Mouse (Mus musculus) monocyte, adult 2 months (primary cell): Measurements from ENCODE around the gene Lats1.
A peak's percentile ranks its signal among the peaks of the same experiment; 100 is the strongest.
"Not testable (repeated sequence)": the region's sequence is repeated elsewhere in the genome, so short reads cannot be mapped to it uniquely, and the experiment has no call there.

ENCODE experiments used
- DNase-seq, 2 experiments: peaks; one replicate each; pipeline ENCODE4 v3.0.0; 2022; ENCODE audit warnings: low spot score in 2 of 2, low read depth in 1 of 2

Lats1 gene

DNA sequence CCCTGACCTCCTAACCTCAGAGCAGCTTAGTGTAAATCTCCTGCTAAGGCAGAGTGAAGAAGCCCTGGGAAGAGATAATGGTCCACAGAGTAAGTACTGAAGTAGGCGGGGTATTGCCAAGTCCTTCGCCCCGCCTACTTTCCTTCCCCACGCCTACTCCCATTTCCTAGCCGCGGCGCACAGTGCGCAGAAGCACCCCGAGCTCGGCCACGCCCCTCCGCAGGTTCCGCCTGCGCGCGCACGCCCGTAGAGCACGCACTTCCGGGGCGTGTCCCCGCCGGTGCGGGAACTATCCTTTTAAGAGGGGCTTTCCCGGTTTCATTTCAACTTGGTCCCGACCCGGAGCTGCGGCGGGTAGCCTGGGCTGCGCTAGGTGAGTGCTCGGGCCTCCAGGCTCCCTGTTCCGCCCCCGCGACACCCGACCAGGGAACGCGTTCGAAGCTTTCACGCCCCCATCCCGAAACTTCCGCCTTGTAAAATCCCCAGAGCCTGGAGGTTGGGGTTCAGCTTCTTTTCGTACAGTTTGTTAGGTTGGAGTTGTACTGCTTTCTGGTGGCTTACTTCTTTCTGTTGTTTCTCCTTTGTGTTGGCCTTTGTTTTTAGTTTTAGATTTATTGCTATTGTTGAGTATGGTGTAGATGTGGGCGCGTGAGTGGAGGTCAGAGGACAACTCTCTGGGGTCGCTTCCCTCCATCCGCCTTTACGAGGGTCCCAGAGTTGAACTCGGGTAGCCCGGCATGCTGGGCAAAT, 44.9 kb downstream of the Lats1 start, which contains the start of gene Katna1:
Katna1 (plus strand) TSS at position 250 of the 750 bp plus-strand sequence.
- DNase-seq, result peak; percentile 86 to 93

DNA sequence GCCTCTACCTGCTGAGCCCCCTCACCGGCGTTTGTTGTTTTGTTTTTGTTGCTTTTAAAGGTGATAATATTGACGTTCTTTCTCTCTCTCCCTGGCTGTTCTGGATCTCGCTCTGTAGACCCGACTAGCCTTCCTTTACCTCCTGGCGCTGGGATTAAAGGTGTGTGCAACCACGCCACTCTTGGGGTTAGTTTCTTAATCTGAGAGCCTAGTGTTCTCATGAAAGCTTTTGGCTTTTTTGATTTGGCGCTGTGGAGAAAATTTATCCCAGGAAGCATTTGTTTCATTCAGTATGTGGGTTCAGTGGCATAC, 45.4 kb downstream of the Lats1 start:
- DNase-seq, result no peak

DNA sequence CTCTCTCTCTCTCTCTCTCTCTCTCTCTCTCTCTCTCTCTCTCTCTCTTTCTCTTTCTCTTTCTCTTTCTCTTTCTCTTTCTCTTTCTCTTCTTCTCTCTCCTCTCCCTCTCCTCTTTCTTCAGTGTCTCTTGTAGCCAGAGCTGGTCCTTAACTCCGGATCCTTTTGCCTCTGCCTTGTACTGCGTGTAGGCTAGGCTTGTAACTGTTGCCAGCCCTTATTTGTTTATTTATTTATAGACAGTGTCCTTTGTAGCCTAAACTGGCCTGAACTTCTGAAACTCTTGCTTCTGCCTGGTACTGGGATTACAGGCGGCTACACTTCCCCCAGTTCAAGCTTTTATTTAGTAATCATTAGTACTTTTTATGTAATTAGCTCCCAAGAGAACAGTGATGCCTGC, 46.0 kb downstream of the Lats1 start:
- no peak for DNase-seq

DNA sequence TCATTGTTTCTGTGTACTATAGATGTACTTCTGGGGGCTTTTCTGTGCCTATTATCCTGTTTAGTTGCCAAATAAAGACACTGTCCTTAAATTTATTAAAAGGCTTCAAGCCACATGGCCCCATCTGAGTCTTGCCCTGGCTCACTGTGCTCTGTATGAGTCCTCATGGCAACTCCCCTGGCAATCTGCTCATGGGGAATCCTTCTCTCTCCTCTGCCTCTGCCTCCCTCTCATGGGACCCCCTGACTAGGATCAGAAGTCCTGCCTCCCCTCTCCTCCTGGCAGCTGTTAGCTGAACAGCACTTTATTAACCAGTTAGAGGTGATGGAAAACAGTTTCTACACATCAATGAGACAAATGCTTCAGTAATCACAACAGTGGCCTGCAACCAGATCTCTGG, 50.6 kb downstream of the Lats1 start:
- no peak for DNase-seq

DNA sequence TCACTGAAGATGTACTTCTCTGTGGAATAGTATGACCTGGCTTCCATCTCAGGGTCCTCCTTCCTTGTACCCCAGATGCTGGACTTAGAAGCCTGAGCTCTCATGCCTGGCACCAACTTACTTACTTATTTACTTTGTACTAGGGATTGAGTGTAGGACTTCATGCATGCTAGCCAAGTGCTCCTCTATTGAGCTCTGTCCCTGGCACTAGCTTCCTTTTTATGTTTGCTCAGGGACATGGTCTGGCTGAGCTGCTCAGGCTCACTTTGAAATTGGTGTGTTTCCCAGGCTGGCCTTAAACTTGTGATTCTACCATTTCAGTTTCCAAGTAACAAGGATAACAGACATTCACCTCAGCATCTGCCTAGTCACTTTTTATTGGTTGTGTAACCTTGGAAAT, 56.1 kb downstream of the Lats1 start:
- DNase-seq, result no peak

DNA sequence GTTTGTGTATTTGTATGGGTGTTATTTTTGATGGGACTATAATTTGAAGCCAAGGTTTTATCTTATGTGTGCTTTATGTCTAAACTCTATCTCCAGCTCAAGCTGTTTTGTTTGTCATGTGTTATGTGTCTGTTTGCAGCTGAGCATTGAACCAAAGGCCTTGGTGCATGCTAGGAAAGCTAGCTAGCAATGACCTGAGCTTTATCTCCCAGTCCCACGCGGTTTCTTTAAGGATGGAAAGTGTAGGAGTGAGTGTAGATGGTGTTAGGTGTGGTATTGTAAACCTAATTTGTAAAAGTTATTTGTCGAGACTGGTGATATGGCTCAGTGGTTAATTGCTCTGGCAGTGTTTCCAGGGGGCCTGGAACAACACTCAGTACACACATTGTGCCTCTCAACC, 56.9 kb downstream of the Lats1 start:
- DNase-seq, result no peak

DNA sequence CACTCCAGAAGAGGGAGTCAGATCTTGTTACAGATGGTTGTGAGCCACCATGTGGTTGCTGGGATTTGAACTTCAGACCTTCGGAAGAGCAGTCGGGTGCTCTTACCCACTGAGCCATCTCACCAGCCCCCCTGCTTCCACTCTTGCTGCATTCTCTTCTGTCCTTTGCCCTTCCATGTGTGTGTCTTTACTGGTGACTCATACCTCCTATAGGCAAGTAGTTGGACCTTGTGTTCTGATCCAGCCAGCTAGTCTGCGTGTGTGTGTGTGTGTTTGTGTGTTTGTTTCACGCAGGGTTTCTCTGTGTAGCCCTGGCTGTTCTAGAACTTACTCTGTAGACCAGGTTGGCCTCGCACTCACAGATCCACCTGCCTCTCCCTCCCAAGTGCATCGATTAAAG, 64.5 kb downstream of the Lats1 start:
- not testable (repeated sequence) for DNase-seq

DNA sequence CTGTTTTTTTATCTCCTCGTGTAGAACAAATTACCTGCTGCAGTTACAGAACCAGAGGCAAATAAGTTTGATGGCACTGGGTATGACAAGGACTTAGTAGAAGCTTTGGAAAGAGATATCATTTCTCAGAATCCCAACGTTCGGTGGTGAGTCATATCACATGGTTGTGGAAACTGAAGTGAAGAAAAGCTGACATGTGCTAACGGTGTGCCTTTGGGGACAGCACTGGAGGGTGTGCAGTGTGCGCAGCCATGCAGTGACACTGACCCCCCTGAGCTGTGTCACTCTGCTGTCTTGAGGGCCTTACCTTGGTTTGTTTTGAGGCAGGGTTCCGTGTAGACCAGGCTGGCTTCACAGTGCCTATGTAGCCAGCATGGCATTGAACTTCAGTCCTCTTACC, 67.7 kb downstream of the Lats1 start:
- no peak for DNase-seq

DNA sequence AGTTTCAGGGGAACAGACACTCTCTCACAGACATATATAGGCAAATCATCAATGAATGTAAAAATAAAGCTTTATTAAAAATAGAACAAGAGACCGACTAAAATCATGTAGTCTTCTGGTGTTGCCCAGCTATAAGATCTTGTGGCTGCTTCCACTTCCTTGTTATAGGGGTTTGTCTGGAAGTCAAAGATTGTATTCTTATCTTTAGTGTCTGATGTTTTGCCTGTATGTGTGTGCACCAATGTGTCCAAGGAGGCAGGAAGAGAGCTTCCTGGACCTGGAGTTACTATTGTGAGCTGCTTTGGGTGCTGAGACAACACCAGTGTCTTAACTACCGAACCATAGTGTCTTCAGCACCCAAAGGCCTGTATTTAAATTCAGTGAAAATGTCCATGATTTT, 76.5 kb downstream of the Lats1 start:
- no peak for DNase-seq
